Mouse (Mus musculus) ovary, postnatal 36 days (tissue): ENCODE measurements around the gene Eif4g2.
A peak's percentile ranks its signal among the peaks of the same experiment; 100 is the strongest.

Source experiments
- DNase-seq: peaks from one replicate; pipeline ENCODE4 v3.0.0; 2022; ENCODE audit warnings: low spot score, mixed read lengths

Eif4g2 gene

DNA sequence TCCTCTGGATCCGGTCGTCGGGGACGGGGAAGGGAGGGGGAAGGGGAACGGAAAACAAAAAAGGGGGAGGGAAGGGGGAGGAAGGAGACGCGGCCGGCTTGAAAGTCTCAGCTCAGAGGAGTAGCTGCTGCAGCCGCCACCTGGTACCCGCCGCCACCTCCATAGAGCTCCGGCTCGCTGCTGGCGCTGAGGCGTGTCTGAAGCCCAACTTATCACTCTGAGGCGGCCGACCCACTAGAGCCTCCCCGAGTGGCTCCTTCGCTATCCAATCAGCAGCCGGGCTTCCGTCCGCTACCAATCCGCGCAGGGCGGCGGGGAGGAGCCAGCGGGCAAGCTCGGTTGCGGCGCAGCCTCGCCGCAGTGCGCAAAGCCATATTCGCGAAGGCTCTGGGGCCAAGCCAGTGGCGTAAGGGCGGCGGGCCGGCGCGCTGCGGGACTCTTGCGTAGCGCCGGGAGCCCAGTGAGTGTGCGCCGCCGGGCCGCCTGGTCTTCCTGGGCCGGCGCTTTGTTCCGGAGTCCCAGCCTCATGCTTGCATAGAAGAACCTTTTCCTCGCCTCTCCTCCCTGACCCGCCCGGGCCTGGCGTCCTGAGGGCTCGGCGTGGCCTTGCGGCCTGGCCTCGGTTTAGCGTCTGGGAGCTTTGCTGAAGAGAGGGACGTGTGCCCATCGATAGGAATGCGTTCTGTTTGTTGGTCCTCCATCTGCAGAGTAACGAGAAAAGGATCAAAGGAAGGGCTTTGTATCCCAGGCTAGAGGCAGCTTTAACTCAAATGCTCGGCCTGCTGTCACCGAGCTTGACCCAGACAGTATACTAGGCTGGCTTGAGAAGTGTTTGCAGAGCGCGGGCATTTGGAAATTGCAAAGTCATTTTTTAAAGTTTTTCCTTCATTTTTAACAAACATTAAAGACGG lies at the start of gene Eif4g2:
Gene Eif4g2, minus strand, starts transcription at position 209 of the 911 bp plus-strand sequence.
- DNase-seq: peak; percentile 99

- no peak for DNase-seq
Observed at GRCm38 (mm10) chr7:111132596-111132995, 49.8 kb upstream of the Eif4g2 start.

GRCm38 (mm10) chr7:111126636-111127395 lies 44.0 kb upstream of the Eif4g2 start:
- no peak for DNase-seq

GRCm38 (mm10) chr7:111123761-111124546 lies 41.1 kb upstream of the Eif4g2 start:
- DNase-seq: no peak

- DNase-seq: peak; percentile 97
Observed at GRCm38 (mm10) chr7:111122531-111123130, 39.8 kb upstream of the Eif4g2 start.

- peak; percentile 77 for DNase-seq
Observed at GRCm38 (mm10) chr7:111122084-111122530, 39.3 kb upstream of the Eif4g2 start.

DNA sequence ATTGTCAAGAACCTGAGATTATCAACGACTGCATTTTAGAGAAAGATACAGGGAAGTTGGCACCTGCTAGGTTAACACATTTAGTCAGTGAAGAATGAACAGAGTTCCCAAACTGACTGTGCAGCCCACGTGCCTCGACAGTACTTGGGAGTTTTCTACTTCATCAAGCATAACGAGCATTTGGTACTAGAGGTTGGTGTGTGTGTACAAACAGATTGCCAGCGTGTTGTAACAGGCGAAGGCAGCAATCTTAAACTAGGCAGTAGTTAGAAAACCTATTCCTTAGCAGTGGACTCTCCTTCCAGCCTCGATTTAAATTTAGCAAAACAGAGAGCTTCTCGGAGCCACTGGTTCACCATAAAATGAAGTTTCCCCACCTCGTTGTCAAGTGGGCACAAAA lies 38.7 kb upstream of the Eif4g2 start:
- peak; percentile 6 for DNase-seq

DNA sequence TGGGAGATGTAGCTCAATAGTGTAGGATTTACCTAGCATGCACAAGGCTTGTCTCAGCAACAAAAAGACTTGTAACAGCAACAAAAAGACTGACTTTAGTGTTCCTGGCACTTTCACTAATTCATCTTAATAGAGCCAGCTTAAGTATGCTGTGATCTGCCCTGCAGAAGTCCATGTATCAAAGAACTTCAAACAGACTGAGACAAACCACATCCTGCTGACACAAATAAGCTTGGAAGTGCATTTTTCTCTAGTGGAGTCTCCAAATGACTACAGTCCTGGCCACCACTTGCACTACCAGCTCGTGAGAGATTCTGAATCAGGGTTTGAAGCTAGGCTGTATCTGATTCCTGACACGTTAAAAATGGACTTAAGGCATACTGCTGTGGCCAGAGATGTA lies 26.7 kb upstream of the Eif4g2 start:
- DNase-seq: no peak

GRCm38 (mm10) chr7:111109161-111109560 lies 26.3 kb upstream of the Eif4g2 start:
- DNase-seq: no peak

DNA sequence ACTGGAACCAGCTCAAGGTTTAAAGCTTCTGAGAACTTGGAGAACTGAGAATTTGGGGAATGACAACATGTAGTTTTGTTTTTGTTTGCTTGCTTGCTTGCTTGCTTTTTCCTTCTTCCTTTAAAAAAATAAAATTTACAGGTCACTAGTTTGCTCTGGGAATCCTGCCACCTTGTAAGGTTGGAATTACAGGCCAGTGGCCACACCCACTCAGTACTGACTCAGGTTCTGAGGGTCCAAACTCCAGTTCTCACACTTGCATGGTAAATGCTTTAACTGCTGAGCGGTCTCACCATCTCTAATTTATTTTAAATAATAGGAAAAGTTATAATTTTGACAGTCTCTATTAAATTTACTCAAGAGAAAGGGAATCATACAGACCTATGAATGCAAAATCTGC lies 15.4 kb upstream of the Eif4g2 start:
- no peak for DNase-seq

GRCm38 (mm10) chr7:111095169-111095568 lies 12.3 kb upstream of the Eif4g2 start:
- no peak for DNase-seq

GRCm38 (mm10) chr7:111085153-111085552 lies 2.3 kb upstream of the Eif4g2 start:
- DNase-seq: no peak

GRCm38 (mm10) chr7:111084443-111084842 lies 1.6 kb upstream of the Eif4g2 start:
- DNase-seq: no peak

DNA sequence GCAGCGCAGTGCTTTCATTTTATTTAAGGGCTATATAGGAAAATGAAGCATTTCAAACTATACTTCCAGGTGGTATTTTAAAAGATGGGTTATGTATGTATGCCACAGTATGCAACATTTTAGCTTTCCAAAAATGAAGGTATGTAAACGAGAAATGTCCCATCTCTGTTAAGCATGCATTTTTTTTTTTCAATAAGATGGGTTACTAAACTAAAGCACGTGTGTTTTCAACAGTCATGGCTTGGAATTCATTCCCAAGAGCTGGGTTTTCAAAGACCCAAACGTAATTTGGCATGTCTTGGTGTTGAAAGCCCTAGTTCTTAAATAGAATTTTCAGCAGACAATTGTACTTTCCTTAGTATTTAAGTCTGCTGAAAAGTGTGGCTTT lies 897 bp upstream of the Eif4g2 start:
- no peak for DNase-seq

DNA sequence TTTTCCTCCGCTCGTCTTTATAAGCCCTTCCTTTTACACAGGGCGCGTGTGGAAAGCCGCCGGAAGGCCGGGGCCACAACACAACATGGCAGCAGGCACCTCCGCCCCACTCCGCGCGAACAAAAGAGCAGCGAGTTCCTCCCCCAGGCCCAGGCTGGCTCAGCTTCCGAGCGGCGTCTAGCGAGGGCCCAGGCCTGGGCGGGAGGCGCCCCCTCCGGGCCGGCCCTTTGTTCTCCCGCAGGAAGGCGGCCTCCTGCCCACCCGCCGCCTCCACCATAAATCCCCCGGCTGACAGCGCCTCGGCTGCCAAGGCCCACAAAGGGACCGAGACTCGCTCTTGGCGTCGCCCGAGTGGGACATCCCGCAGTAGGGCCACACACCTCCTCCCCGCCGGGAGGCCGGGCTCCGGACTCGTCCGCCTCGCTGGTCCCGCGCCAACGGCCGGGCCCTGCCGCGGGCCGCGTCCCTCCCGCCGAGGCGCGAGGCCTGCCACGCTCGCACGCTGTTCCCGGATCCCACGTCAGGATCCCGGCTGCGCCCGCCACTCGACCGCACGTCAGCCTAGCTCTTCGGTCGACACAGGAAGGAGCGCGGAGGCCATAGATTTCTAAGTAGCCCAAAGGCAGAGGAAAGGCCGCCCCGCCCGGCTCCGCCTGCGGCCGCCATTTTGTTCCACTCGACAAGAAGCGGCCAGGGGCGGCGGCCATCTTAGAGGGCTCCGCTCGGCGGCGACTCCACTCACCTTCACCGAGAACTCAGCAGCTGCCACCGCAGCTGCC lies 598 bp downstream of the Eif4g2 start:
- peak; percentile 84 for DNase-seq

DNA sequence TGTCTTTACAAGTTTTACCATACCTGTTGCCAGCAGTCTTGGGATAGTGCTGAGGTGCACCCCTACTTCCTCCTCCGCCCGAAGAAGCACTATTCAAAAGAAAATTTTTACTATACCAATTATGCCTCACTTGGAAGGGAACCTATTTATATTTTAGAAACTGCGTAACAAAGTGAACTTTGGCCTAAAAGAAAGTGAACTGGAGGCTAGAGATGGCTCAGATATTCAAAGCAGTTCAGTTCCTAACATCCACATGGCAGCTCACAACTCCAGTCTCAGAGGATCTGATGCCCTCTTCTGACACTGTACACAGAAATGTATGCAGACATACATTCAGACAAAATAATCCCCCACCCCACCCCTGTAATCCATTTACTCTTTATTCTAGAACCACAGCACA lies 2.0 kb downstream of the Eif4g2 start:
- DNase-seq: no peak

GRCm38 (mm10) chr7:111080026-111080425 lies 2.8 kb downstream of the Eif4g2 start:
- no peak for DNase-seq

- no peak for DNase-seq
Observed at GRCm38 (mm10) chr7:111078271-111078670, 4.6 kb downstream of the Eif4g2 start.

GRCm38 (mm10) chr7:111075288-111075687 lies 7.5 kb downstream of the Eif4g2 start:
- DNase-seq: no peak

DNA sequence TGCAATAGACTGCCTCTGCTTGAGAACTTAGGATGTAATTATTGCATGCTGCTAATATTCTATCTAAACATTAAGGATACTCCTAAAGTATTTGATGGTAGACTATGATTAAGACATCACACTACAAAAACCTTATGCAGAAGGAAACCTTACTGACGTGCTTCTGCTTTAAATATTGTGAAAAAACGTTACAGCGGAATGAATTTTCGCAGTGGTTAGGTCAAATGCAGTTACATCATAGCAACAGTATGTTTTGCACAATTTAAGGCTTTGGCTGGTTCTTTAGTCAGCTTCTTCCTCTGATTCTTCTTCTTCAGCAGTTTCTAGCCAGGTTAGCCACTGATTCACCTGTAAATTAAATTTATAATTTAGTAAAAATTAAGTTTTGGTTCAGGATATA lies 10.4 kb downstream of the Eif4g2 start:
- no peak for DNase-seq

DNA sequence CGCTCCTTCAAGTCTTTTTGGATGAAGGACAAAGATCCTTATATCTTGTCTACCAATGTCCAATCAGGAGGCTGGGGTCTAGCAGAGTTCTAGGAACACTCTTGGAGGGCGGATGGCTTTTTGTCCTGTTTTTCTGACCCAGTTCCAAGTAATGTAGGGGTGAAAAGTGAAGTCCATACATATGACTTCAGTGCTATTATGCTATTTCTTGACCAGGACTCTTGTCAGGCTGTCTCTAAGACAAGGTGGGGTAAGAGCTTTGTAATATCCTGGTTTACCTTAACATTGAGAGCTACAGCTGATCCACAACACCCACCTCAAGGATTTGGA lies 12.7 kb downstream of the Eif4g2 start:
- no peak for DNase-seq
